Mouse (Mus musculus) stomach, embryonic 15.5 days (tissue): Measurements from ENCODE around the gene Serbp1. TPM values are rescaled to one million over a fixed set of nuclear protein-coding genes. Genes with fewer than 3 reads are reported as not detected.

ENCODE experiments used
- ATAC-seq: fragments of 200-750 bp; cut with Nextera tagmentation; 2 replicates; pipeline ENCODE4 v1.8.0; 2017; ENCODE audit warnings: low read depth, moderate number of reproducible peaks, moderate TSS enrichment; ENCODE audit not compliant: insufficient read depth, low FRiP score
- H3K27ac ChIP-seq: fragments of 300-500 bp; sonication (generic); 2 replicates; pipeline ENCODE4 v1.5.1; 2015; ENCODE audit warnings: mild to moderate bottlenecking, inconsistent platforms
- H3K27me3 ChIP-seq: fragments of 300-500 bp; sonication (generic); replicated peaks from 2 replicates; pipeline ENCODE4 v1.6.1; 2015; ENCODE audit warnings: inconsistent platforms
- H3K36me3 ChIP-seq: fragments of 300-500 bp; sonication (generic); 2 replicates; pipeline ENCODE4 v1.6.1; 2015; ENCODE audit warnings: inconsistent platforms
- H3K4me1 ChIP-seq: fragments of 300-500 bp; sonication (generic); 2 replicates; pipeline ENCODE4 v1.6.1; 2015; ENCODE audit warnings: inconsistent platforms
- H3K4me2 ChIP-seq: fragments of 300-500 bp; sonication (generic); 2 replicates; pipeline ENCODE4 v1.6.1; 2015; ENCODE audit warnings: mild to moderate bottlenecking, inconsistent platforms
- H3K4me3 ChIP-seq: fragments of 300-500 bp; sonication (generic); replicated peaks from 2 replicates; pipeline ENCODE4 v1.5.1; 2015; ENCODE audit warnings: inconsistent platforms
- H3K9ac ChIP-seq: fragments of 300-500 bp; sonication (generic); 2 replicates; pipeline ENCODE4 v1.6.1; 2015; ENCODE audit warnings: inconsistent platforms
- H3K9me3 ChIP-seq: fragments of 300-500 bp; sonication (generic); 2 replicates; pipeline ENCODE4 v1.6.1; 2016; ENCODE audit warnings: inconsistent platforms
- WGBS: fragments of 180-500 bp; shearing (Covaris S2); methylation state at CpG from one replicate; pipeline ENCODE4 v1.1.7; 2015; 5-methylcytosine and 5-hydroxymethylcytosine counted together
- polyA plus RNA-seq: library from polyadenylated mRNA; unstranded; fragments of >200 nt; fragmentation: Nextera tagmentation; extraction: Ambion mirVana; gene quantifications from 2 replicates; pipeline ENCODE4 v1.2.1, GENCODE M21; 2015

Serbp1 gene
- polyA plus RNA-seq, 1 experiment from 2014 or later: 408 TPM

GRCm38 (mm10) chr6:67236491-67237234 lies 1.3 kb upstream of the Serbp1 start:
- no peak overlapping the region for H3K4me3 ChIP-seq
- WGBS: 64% methylated on average over 7 of the region's 7 CpGs
- no peak for ATAC-seq

DNA sequence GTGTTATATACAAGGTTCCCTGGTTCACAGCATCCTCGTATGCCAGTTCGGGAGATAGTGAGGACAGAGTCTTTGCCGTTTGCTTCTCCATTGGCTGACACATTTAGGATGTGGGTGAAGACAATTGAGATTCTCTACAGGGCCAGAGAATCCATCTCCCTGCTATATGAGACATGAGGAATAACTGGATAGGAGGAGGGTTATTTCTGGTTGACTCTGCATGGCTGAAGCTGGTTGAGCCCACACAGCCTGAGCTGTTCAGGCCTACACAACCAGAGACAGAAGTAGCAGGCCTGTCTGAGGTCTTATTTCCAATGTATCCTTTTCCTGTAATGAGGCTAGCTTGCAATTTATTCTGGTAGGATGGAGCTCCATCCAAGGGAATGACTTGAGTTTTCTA lies 3.3 kb downstream of the Serbp1 start:
- H3K4me2 ChIP-seq: no peak overlapping the region
- no peaks in the 10 kb centered on the region for H3K36me3 ChIP-seq
- H3K9ac ChIP-seq: no peak overlapping the region
- 92% methylated on average over 3 of the region's 3 CpGs for whole genome bisulfite sequencing
- H3K4me3 ChIP-seq: no peak overlapping the region
- H3K27me3 ChIP-seq: no peaks in the 10 kb centered on the region
- no peak for ATAC-seq
- no peak overlapping the region for H3K27ac ChIP-seq
- H3K4me1 ChIP-seq: no peaks in the 10 kb centered on the region
- no peaks in the 10 kb centered on the region for H3K9me3 ChIP-seq

More at GRCm38 (mm10) chr6:67236491-67237234, 1.3 kb upstream of the Serbp1 start:
- Histone ChIP-seq H3K4me1 (no peaks in the 10 kb centered on the region), H3K36me3 (no peaks in the 10 kb centered on the region), H3K27me3 (no peaks in the 10 kb centered on the region), H3K9me3 (no peaks in the 10 kb centered on the region), H3K9ac (no peak overlapping the region), H3K4me2 (no peak overlapping the region), H3K27ac (no peak overlapping the region)

GRCm38 (mm10) chr6:67243765-67244420 lies 5.9 kb downstream of the Serbp1 start:
- Histone ChIP-seq H3K4me3 (no peak overlapping the region), H3K27ac (no peak overlapping the region), H3K4me2 (no peak overlapping the region), H3K9me3 (no peaks in the 10 kb centered on the region), H3K9ac (no peak overlapping the region), H3K36me3 (no peaks in the 10 kb centered on the region), H3K27me3 (no peaks in the 10 kb centered on the region), H3K4me1 (no peaks in the 10 kb centered on the region)
- 85% methylated on average over 7 of the region's 7 CpGs for WGBS
- no peak for ATAC-seq

DNA sequence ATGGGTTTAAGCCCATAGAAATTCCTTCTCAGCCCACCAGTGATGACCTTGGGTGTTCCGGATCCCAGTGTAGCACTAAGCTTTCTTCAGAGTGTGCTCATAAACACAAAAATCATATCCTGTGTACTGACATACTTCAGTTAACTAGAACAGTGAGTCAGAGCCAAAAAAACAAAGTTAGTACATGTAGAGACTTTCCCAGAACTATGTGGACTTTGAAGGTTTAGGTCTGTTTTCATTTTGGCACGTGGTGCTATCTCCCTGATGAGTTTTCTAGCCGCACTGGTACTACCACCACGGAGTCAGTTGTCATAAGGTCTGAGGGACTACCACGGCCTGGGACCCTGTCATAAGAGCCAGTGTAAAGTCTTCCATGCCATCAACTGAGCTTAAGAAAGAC lies 6.5 kb downstream of the Serbp1 start:
- Histone ChIP-seq H3K9ac (no peak overlapping the region), H3K27ac (no peak overlapping the region), H3K36me3 (no peaks in the 10 kb centered on the region), H3K9me3 (no peaks in the 10 kb centered on the region), H3K4me1 (no peaks in the 10 kb centered on the region), H3K4me2 (no peak overlapping the region), H3K27me3 (no peaks in the 10 kb centered on the region), H3K4me3 (no peak overlapping the region)
- 87% methylated on average over 5 of the region's 5 CpGs for WGBS
- ATAC-seq: no peak

DNA sequence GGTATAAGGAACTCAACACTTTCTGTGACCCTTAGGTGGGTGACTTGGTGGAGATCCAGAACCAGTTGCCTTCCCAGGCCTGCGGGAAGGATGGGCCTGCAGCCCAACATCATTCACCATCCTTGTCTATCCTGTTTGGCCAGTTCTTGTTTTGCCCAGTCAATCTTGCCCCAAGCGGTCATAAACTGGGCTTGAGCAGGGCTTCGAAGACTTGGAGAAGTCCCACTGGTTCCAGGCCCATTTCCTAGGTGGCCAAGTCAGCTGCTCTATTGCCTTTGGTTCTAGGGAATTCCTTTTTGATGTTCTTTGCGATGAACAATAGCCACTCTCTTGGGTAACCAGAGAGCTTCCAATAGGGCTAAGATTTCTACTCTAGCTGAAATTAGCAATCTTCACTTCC lies 13.1 kb downstream of the Serbp1 start:
- no peaks in the 10 kb centered on the region for H3K27me3 ChIP-seq
- no peak overlapping the region for H3K27ac ChIP-seq
- H3K9me3 ChIP-seq: no peaks in the 10 kb centered on the region
- H3K4me3 ChIP-seq: no peak overlapping the region
- no peaks in the 10 kb centered on the region for H3K36me3 ChIP-seq
- no peak for ATAC-seq
- H3K4me1 ChIP-seq: no peaks in the 10 kb centered on the region
- 82% methylated on average over 4 of the region's 4 CpGs for WGBS
- no peak overlapping the region for H3K9ac ChIP-seq
- H3K4me2 ChIP-seq: no peak overlapping the region

DNA sequence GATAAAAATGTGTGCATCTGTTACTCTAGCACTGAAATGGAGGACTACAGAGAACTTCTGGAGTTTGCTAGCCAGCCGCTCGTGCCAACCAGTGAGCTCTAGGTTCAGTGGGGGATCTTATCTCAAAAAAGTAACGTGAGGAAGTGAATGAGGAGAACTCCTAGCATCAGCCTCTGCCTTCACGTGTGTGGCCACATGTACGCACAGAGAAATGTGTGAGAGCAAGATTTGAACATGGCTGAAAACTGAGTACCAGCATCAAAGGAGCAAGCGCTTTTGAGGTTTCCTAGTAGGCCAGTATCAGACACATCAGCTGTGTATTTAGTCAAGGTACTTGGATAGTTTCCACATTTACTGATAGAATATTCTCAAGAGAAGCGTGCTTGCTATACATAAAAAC lies 27.0 kb downstream of the Serbp1 start:
- Histone ChIP-seq H3K36me3 (no peaks in the 10 kb centered on the region), H3K27ac (no peak overlapping the region), H3K4me3 (no peak overlapping the region), H3K27me3 (no peaks in the 10 kb centered on the region), H3K9me3 (no peaks in the 10 kb centered on the region), H3K4me2 (no peak overlapping the region), H3K9ac (no peak overlapping the region), H3K4me1 (no peaks in the 10 kb centered on the region; the same call in 1 of the 2 replicates)
- no peak for ATAC-seq
- WGBS: 78% methylated on average over 7 of the region's 7 CpGs

- ATAC-seq: peak; percentile 73
- peak overlapping the region; percentile 93 for H3K27ac ChIP-seq
- WGBS: under 1% methylated on average over 23 of the region's 23 CpGs
These were observed 28.2 kb downstream of the Serbp1 start for GRCm38 (mm10) chr6:67266159-67266657.

GRCm38 (mm10) chr6:67266664-67267407 lies 28.9 kb downstream of the Serbp1 start:
- under 1% methylated on average over 68 of the region's 68 CpGs for WGBS
- no peaks in the 10 kb centered on the region; the same call in 1 of the 2 replicates for H3K4me1 ChIP-seq
- H3K36me3 ChIP-seq: no peaks in the 10 kb centered on the region
- H3K27ac ChIP-seq: peak overlapping the region; percentile 93
- H3K27me3 ChIP-seq: no peaks in the 10 kb centered on the region
- H3K9me3 ChIP-seq: no peaks in the 10 kb centered on the region
- peak; percentile 100 for ATAC-seq
- H3K4me3 ChIP-seq: peak overlapping the region; percentile 99
- peak overlapping the region; percentile 99 for H3K9ac ChIP-seq
- H3K4me2 ChIP-seq: peak overlapping the region; percentile 78

More at GRCm38 (mm10) chr6:67266159-67266657, 28.2 kb downstream of the Serbp1 start:
- H3K4me1 ChIP-seq: no peaks in the 10 kb centered on the region; the same call in 1 of the 2 replicates
- H3K4me2 ChIP-seq: peak overlapping the region; percentile 78
- no peaks in the 10 kb centered on the region for H3K27me3 ChIP-seq
- H3K4me3 ChIP-seq: peak overlapping the region; percentile 99
- H3K9me3 ChIP-seq: no peaks in the 10 kb centered on the region
- no peaks in the 10 kb centered on the region for H3K36me3 ChIP-seq
- H3K9ac ChIP-seq: peak overlapping the region; percentile 37

- H3K9me3 ChIP-seq: no peaks in the 10 kb centered on the region
- H3K4me2 ChIP-seq: peak overlapping the region; percentile 64
- H3K36me3 ChIP-seq: no peaks in the 10 kb centered on the region
- ATAC-seq: 0 out of 2 replicates have a peak, but pooled peaks have one; percentile 2
- H3K4me1 ChIP-seq: no peaks in the 10 kb centered on the region; the same call in 1 of the 2 replicates
- H3K4me3 ChIP-seq: peak overlapping the region; percentile 99
- peak overlapping the region; percentile 99 for H3K9ac ChIP-seq
- no peaks in the 10 kb centered on the region for H3K27me3 ChIP-seq
- WGBS: under 1% methylated on average over 62 of the region's 65 CpGs
- H3K27ac ChIP-seq: peak overlapping the region; percentile 93
These were observed 29.6 kb downstream of the Serbp1 start for GRCm38 (mm10) chr6:67267408-67268244.

DNA sequence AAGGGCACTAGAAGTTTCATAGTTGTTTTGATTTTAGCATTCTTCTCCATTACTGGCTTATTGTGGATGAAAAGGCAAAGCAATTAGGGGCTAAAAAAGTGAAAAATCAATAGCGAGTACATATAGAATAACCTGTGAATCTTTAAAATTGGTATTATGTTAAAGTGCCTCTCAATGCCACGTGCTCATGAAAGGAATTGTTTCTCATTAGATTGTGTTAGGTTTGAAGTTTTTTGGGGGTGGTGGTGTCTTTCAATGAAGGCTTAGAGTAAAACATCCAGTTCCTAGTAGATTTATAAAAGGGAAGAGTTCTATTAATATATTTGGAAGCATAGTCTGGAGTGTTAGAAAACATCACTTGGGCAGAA lies 30.3 kb downstream of the Serbp1 start:
- no peaks in the 10 kb centered on the region for H3K9me3 ChIP-seq
- no peaks in the 10 kb centered on the region for H3K27me3 ChIP-seq
- WGBS: under 1% methylated on average over 2 of the region's 2 CpGs
- no peaks in the 10 kb centered on the region; the same call in 1 of the 2 replicates for H3K4me1 ChIP-seq
- H3K4me2 ChIP-seq: peak overlapping the region; percentile 64
- ATAC-seq: no peak
- H3K4me3 ChIP-seq: peak overlapping the region; percentile 99
- H3K27ac ChIP-seq: no peak overlapping the region
- peak overlapping the region; percentile 99; the same call in 1 of the 2 replicates for H3K9ac ChIP-seq
- no peaks in the 10 kb centered on the region for H3K36me3 ChIP-seq

- no peaks in the 10 kb centered on the region for H3K36me3 ChIP-seq
- H3K27me3 ChIP-seq: no peaks in the 10 kb centered on the region
- WGBS: 7% methylated on average over 1 of the region's 1 CpGs
- H3K9ac ChIP-seq: no peak overlapping the region
- H3K4me2 ChIP-seq: peak overlapping the region; percentile 47
- no peak for ATAC-seq
- peak overlapping the region; percentile 26; the same call in 1 of the 2 replicates for H3K4me3 ChIP-seq
- no peaks in the 10 kb centered on the region; the same call in 1 of the 2 replicates for H3K4me1 ChIP-seq
- H3K27ac ChIP-seq: no peak overlapping the region
- no peaks in the 10 kb centered on the region for H3K9me3 ChIP-seq
These were observed 31.0 kb downstream of the Serbp1 start for GRCm38 (mm10) chr6:67268983-67269382.
